Mouse (Mus musculus): ENCODE results near the gene Hnrnpul2.

Gene Hnrnpul2

DNA sequence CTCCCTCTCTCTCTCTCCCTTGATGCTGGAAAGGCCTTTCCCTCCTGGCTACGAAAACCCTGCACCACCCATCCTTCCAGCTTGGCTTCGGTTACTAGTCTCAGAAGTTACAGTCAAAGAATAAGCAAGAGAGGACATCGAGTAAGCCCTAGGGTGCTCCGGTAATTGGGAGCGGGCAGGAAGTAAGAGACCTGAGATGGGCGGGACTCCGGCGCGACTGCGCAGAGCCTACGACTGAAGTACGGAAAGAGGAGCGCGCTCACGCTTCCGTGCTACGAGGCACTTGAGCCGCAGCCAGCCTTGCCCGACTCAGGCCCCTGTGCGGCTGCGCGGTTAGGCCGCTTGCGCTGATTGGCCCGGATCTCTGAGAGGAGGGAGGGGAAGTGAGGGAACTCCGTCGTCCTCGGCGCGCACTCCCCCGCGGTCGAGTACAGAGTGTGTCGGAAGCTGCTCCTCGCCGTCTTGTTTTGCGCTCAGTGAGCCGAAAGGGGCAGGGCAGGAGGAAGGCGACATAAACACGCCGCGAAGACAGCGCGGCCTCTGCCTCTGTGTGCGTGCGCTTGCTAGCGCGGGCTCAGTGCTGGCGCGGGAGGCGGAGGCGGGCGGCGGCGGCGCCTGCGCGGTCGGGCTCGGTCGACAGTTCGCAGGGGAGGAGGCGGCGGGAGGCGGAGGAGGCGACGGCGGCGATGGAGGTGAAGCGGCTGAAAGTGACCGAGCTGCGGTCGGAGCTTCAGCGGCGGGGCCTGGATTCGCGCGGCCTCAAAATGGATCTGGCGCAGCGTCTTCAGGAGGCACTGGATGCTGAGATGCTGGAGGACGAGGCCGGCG is at the start of gene Hnrnpul2:
Gene Hnrnpul2 (plus strand): TSS at position 415 of the 828 bp plus-strand sequence.
- peak; percentile 98 for DNase-seq (ENCODE audit: low spot score)

DNA sequence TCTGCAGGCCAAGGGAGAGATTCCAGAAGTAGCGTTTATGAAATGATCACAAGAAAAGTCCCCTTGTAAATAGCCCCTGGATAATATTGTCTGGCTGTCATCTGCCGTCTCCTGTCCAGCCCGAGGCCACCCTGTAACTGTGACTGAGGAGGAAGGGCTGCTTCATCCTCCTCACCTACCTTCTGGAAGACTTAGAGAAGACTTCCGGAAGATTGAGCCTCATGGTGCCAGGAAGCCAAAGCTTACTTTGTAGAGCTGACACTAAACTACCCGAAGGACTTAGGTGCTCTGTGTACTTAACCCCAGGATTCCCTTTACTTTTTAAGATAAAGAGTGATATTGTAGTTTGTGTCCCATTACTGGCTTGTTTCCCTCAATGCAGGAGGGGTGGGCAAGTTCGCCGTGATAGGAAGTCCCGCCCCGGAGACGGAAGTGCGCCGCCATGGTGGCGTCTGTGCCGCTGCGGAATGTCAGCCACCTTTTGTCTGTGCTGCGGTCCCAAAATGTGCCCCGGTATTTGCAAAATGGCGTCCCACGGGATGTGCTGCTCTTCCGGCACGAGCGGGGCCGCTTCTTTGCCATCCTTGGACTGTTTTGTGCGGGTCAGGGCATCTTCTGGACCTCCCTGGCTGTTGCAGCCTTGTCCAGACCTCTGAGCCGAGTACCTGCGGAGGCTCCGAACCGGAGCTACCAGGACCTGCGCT is 49.1 kb upstream of the Hnrnpul2 start, which contains the start of gene Tmem223:
Gene Tmem223 (plus strand): TSS at position 430 of the 704 bp plus-strand sequence.
- DNase-seq (ENCODE audit: low spot score): peak; percentile 49

DNA sequence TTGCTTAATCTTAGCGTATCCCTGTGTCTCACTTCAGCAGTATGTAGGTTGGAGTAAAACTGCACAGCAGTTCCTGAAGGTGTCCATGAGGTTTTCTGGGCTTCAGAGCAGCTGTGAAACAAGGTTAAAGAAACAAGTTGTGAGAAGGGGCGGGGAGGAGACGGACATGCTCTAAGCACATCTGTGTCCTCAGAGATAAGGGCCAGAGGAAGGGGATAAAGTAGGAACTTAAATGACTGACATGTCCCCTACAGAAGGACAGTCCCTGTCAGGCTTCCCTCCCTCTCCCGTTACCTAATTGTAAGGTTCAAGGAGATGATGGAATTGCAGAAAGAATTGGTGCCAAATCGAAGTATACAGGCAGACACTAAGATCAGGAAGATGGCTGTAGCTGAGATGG is 46.8 kb upstream of the Hnrnpul2 start:
- DNase-seq (ENCODE audit: low spot score): no peak

DNA sequence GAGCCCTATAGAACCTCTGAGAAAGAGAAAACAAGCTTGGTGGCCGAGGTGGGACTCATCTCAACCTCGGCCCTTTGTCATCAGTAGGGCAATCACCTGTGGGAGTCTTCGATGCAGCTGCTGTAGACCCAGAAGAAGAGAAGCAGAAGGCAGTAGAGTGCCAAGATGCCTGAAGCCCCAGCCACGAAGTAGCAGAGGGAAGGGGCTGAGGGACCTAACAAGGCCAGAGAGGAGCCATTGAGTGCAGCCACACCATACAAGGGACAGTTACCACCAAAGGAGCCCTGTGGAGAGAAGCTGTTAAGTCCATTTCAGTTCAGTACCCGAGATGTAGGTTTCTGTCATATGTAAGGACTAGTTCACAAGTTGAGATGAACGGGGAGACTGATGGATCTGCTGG is 46.4 kb upstream of the Hnrnpul2 start:
- DNase-seq (ENCODE audit: low spot score): no peak

DNA sequence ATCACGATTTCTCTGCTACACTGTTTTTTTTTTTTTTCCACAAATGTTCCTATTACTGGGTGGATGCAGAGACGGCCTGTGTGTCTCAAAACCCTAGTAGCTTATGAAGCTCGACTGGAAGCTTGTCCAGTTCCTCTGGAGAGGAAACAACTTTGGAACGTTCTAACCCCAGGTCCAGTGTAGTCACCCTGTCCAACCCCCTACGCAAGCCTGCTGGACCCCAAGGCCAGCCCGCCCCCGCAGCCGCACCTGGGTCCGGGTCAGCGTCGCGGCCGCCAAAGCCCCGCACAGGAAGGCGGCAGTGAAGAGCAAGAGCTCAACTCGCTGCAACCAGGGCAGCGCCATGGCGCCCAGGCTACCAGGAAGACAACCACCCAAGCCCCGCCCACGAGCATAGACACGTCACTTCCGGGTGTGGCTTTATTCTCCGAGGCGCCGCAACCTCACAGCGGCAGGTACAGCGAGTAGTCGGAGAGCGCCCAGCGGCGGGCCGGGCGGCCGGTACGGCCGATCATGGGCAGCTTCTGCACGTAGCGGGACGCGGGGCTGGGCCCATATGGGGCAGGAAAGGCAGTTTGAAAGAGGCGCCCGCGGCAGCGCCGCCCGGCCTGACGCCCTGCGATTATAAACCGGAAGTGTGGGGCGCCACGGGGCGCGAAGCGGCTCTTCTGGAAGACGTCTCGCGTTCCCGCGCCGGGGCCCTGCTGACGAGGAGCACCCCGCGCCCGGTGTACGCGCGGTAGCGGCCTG is 45.5 kb upstream of the Hnrnpul2 start, which contains the start of gene Tmem179b:
Gene Tmem179b (minus strand): TSS at position 382 of the 750 bp plus-strand sequence.
- DNase-seq (ENCODE audit: low spot score): peak; percentile 88

DNA sequence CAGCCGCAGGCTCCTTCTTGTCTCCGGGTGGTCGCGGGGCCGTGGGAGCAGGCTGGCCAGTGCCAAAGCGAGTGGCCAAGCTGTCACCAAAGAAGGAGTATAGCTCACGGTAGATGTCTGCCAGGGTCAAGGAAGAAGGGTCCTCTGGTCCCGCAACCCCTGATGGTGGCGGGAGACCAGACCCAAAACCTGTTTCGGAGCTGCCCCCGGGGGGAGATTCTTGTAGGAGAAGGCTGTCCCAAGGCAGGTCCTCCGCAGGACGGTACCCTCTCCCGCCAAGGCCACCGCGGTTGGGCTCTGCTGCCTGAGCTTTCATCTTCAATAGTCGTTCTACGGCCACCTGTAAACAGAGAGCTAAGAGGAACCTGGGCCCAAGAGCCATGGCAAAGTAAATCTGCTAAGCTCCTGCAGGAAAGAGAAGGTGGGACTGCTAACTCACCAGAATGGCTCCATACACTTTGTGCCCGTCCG is 44.8 kb upstream of the Hnrnpul2 start:
- DNase-seq (ENCODE audit: low spot score): peak; percentile 19

DNA sequence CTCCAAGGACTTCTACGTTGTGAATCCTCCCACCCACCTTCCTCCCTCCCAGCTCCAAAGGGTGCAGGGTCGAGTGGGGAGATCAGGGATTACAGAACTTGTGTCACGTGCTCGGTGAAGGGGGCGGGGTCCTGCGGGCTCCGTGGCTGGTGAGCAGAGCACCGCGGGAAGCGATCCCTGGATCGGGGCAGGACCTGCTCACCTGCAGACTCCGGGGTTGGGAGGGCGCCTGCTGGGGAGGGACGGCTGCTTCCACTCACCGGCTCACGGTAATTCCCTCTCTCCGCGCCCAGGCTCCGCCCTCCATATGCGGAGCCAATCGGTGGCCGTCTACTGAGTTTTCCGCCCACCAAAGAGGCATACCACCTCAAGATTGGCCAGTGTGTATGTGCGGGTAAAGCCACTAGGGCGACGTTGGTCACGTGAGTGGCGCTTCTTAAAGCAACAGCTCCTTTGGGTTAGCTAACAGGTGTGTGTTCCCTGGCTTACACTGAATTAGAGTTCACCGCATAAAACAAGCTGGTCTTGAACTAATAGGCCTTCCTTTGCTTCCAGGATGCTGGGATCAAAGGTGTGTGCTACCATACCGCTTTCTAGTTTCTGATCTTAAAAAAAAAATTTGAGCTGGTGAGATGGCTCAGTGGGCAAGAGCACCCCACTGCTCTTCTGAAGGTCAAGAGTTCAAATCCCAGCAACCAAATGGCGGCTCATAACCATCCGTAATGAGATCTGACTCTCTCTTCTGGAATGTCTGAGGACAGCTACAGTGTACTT is 33.6 kb upstream of the Hnrnpul2 start, which contains the start of gene Taf6l:
Gene Taf6l (minus strand): TSS at position 410 of the 774 bp plus-strand sequence.
- DNase-seq (ENCODE audit: low spot score): peak; percentile 89

DNA sequence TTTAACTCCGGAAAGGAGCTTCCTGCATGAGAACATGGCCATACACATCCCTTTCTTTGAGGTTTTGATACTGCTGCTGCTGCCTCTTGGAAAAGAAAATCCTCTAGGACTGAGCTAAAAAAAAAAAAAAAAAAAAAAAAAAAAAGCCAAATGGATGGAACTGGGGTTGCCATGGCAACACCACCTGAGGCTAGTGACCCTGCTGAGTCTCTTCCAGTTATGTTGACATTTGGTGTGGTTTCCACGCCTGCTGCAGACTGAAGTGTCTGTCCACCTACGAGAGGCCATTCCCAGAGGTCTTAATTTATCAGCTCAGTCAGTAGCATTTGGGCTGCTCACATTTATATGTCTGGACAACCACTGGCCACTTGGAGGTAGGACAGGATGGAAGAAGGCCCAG is 31.3 kb upstream of the Hnrnpul2 start:
- no peak for DNase-seq (ENCODE audit: low spot score)

DNA sequence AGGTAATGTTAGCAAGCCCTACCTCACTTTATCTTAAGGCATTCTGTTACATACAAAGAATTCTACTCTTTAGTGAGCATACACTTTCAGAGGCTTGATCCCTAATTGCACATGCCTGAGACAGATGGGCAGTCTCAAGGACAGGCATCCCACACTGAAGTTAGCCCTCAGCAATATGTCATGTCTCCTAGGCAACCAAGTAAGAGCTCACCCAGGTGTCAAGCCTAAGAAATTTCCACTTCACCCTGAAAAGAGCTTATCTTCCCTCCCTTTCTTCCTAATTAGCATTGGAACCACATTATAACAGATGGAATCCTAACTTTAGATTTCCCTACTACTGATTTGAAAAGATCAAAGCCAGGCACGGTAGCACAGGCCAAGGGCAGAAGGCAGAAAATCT is 30.6 kb upstream of the Hnrnpul2 start:
- DNase-seq (ENCODE audit: low spot score): no peak

DNA sequence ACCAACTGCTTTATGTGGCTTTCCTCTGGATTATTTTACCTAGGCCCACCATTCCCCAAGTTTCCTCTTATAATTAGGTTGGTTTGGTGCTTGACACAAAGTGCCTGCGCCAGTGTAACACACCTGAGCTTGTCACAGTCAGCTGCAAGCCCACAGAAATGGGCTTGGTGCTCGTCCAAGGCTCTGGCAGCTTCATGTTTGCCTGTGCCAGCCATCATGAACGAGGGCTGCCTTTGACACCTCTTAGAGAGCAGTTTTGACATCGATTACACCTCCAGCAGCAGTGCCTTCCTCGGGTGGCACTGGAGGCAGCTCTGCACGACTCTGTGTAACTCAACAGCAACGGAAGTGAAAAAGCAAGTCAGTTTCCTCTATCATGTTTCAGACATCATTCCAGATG is 29.6 kb upstream of the Hnrnpul2 start:
- no peak for DNase-seq (ENCODE audit: low spot score)

DNA sequence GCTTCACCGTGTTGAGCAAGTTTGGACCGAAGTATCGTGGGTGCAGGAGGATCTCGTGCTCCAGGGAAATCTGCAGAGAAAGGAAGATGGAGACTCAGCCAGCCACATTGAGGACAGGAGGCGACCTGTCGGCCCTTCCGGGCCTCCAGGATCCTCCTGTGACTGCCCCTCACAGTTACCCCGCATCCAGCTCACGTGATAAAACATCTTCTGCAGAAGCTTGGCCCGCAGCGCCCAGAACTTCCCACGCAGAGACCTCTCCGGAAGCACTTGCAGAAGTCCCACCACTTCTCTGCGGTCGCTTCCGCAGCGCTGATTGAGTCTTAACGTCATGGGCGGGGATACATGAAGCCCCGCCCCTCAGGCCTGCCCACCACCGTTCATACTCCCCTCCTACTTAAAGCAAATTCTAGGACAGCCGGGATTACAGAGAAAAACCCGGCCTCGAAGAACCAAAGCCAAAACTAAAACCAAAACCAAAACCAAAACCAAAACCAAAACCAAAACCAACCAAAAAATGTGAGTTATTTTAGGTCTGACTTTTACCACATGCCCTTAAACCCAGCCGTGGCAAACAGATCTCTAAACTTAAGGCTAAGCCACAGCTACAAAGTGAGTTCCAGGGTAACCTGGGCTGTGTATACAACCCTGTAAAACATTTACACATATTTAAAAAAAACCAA is 21.4 kb upstream of the Hnrnpul2 start, which contains the start of gene Polr2g:
Gene Polr2g (minus strand): TSS at position 314 of the 683 bp plus-strand sequence.
- DNase-seq (ENCODE audit: low spot score): peak; percentile 86

DNA sequence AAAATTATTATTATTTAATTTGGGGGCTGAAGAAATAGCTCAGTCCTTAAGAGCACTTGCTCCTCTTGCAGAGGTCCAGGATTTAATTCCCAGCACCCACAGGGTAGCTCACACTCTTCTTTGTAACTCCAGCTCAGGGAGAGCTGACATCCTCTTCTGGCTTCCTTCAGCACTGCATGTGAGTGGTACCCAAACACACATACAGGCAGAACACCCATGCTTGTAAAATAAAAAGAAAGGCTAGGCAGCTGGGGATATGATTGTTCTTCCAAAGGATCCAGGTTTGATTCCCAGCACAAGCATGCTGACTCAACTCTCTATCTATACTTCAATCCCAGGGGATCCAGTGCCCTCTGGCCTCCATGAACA is 20.9 kb upstream of the Hnrnpul2 start:
- no peak for DNase-seq (ENCODE audit: low spot score)

DNA sequence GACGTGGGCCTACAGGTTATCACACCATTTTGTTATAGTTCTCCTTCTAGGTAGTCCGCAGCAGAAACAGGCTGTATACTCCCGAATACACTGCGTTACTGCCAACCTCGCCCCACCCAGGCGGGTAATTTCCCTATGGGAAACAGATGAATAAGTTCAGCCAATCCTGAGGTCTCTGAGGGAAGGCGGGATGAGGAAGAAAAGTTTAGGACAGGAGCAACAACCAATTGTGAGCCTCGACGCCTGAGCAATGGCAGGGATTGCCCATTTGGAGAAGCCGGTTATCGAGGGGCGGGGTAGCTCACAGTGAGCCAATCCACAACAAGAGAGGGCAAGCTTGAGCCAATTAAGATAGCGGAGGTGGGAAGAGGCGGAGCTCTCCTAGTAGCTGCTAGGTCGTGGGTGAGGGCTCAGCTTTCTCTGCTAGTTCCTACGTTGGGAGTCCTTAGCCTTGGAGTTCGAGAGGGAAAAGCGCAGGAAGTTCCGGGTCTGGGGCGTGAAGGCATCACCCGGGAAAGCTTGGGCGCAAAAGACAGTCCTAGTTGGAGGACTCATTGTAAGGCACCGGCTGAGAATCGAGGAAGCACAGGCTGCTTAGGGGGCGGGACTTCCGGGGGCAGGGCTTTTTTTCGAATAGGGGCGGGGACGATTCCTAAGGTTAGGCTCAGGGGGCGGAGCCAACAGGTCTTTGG is 17.5 kb upstream of the Hnrnpul2 start, which contains the start of gene Zbtb3:
Gene Zbtb3 (plus strand): TSS at position 426 of the 692 bp plus-strand sequence.
- DNase-seq (ENCODE audit: low spot score): peak; percentile 96

DNA sequence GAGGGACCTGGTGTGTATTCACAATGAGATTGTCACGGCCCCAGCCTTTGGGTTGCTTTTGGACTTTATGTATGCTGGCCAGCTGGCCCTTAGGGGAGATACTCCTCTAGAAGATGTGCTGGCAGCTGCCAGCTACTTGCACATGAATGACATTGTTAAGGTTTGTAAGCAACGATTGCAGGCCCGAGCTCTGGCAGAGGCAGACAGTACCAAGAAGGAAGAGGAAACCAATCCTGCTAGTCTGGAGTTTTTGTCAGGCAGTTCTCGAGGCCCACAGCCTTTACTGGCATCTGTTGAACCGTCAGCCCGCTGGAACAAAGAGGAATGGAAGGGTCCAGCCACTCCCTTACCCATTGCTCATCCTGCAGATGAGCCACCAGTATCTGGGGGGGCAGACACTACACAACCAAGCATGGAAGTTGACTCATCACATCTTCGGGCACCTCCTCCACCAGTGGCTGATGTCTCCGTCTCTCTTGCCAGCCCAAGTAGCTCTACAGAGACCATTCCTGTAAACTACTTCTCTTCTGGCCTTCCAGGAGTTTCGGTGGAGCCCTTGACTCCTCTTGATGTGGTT is 16.5 kb upstream of the Hnrnpul2 start:
- no peak for DNase-seq (ENCODE audit: low spot score)

DNA sequence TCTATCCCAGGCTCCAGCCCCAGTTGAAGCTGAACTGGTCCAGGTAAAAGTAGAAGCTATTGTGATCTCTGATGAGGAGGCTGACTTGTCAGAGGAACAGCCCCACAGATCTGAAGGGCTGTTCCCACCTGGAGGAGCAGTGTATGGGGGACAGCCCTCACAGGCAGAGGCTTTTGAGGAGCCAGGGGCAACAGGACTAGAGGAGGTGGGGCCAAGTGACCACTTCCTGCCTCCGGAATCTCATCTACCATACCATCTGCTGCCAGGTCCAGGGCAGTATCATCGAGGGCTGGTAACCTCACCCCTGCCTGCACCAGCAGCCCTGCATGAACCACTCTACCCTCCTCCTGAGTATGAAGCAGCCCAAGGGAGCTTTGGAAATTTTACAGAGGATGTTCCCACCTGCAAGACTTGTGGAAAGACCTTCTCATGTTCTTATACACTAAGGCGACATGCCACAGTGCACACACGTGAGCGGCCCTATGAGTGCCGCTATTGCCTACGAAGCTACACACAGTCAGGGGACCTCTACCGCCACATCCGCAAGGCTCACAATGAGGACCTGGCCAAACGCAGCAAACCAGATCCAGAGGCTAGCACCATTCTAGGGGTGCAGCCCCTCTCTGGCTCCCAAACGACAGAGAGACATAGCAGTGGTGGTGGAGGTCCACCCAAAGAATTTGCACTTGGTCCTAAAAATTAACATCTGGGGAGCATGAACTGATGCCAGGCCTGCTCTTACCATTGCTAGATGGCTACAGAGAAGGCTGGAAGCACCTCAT is 15.7 kb upstream of the Hnrnpul2 start:
- DNase-seq (ENCODE audit: low spot score): no peak

DNA sequence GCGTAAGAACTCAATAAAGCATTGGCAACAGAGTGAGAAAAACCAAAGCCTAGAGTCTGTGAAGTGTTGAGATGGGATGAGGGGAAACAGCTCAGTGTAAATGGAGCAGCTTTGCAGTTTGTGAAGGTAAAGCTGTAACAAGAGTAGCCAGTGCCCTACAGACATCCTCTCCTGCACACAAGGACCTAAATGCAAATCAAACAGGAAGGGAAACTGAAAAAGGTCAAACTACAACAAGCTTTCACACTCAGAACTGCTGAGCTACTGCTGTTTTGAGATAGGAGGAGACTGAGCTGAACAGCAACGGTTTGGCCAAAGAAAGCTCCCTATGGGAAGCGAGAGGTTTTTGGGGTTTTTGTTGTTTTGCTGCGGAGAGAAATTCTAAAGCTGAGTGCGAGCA is 13.0 kb upstream of the Hnrnpul2 start:
- DNase-seq (ENCODE audit: low spot score): no peak

DNA sequence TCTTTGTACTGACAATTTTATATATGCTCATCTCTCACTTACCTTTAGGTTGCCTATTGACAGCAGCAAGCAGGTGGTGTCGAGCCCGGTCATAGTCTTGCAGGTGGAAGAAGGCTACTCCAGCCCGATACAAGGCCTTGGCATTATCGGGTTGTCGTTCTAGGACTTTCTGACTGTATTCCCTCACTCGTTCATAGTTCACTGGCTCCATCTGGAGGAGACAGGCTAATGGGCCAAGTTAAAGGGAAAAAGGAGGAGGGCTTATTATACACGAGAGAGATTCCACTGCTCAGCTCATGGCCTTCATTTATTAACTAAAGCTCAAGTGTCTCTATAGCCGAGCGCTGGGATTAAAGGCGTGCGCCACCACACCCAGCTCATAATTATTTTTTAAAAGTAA is 4.0 kb upstream of the Hnrnpul2 start:
- DNase-seq (ENCODE audit: low spot score): no peak

DNA sequence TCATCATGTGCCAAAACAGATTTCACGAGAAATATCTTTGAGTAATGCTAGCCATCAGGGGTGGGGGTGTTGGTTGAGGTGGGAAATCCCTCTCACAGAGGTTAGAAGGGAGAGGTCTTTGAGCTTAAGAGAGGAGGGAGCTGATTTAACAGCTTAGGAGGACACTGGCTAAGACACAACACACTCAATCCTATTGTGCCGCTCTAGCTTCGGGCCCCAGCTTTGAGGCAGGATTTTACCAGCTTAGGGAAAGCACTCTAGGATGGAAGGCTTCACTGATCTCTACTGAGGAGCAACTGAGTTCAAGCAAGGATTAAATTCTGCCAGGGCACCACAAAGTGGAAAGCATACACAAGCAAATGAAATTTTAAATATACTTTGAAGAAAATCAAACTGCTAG is 2.8 kb upstream of the Hnrnpul2 start:
- no peak for DNase-seq (ENCODE audit: low spot score)

DNA sequence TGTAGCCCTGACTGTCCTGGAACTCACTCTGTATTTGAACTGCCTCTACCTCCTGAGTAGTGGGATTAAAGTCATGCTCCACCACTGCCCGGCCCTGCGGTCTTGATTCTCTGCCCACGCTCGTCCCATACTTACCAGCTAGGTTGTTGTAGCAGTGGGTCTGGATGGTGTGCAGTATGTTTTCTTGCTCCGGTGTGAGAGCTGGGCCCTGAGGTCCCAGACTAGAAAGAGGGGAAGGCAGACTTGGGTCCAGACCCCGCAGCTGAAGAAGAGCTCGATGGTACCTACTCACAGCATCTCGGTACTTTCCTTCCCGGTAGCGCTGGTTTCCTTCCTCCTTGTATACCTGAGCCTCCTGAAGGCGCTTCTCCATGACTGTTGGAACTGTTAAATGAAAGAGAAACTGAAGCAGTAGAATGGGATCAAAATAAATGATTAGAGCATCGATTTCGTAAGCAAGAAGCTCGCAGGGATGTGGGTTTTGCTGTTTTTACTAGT is 1.5 kb upstream of the Hnrnpul2 start:
- DNase-seq (ENCODE audit: low spot score): no peak

All from ovary, adult 18-20 months (tissue).